Mouse (Mus musculus): ENCODE data around the gene Irak1bp1.

Irak1bp1 gene

GRCm38 (mm10) chr9:82829007-82829689 lies at the start of gene Irak1bp1:
TSS of gene Irak1bp1 (plus strand) at chr9:82829540.
- DNase-seq = peak; percentile 12

- DNase-seq = no peak
Observed at GRCm38 (mm10) chr9:82788375-82788774, 41.0 kb upstream of the Irak1bp1 start.

GRCm38 (mm10) chr9:82800360-82800759 lies 29.0 kb upstream of the Irak1bp1 start:
- no peak for DNase-seq

GRCm38 (mm10) chr9:82807129-82807528 lies 22.2 kb upstream of the Irak1bp1 start:
- DNase-seq = no peak

GRCm38 (mm10) chr9:82807635-82808034 lies 21.7 kb upstream of the Irak1bp1 start:
- DNase-seq = no peak

GRCm38 (mm10) chr9:82812172-82812963 lies 17.0 kb upstream of the Irak1bp1 start:
- no peak for DNase-seq

- no peak for DNase-seq
Observed at GRCm38 (mm10) chr9:82814536-82814935, 14.8 kb upstream of the Irak1bp1 start.

- DNase-seq = no peak
Observed at GRCm38 (mm10) chr9:82815257-82815785, 14.0 kb upstream of the Irak1bp1 start.

- no peak for DNase-seq
Observed at GRCm38 (mm10) chr9:82826426-82826825, 2.9 kb upstream of the Irak1bp1 start.

GRCm38 (mm10) chr9:82829693-82830430 lies 522 bp downstream of the Irak1bp1 start:
- DNase-seq = peak; percentile 87

- no peak for DNase-seq
Observed at GRCm38 (mm10) chr9:82831891-82832290, 2.6 kb downstream of the Irak1bp1 start.

- DNase-seq = no peak
Observed at GRCm38 (mm10) chr9:82835921-82836320, 6.6 kb downstream of the Irak1bp1 start.

GRCm38 (mm10) chr9:82842671-82843070 lies 13.3 kb downstream of the Irak1bp1 start:
- no peak for DNase-seq

GRCm38 (mm10) chr9:82854040-82854439 lies 24.7 kb downstream of the Irak1bp1 start:
- DNase-seq = no peak

GRCm38 (mm10) chr9:82854973-82855614 lies 25.8 kb downstream of the Irak1bp1 start:
- DNase-seq = no peak

- DNase-seq = no peak
Observed at GRCm38 (mm10) chr9:82856241-82856640, 26.9 kb downstream of the Irak1bp1 start.

- no peak for DNase-seq
Observed at GRCm38 (mm10) chr9:82860805-82861204, 31.5 kb downstream of the Irak1bp1 start.

- DNase-seq = no peak
Observed at GRCm38 (mm10) chr9:82861316-82861715, 32.0 kb downstream of the Irak1bp1 start.

GRCm38 (mm10) chr9:82861775-82862430 lies 32.6 kb downstream of the Irak1bp1 start:
- no peak for DNase-seq

GRCm38 (mm10) chr9:82866121-82866520 lies 36.8 kb downstream of the Irak1bp1 start:
- DNase-seq = no peak

GRCm38 (mm10) chr9:82867698-82868097 lies 38.4 kb downstream of the Irak1bp1 start:
- no peak for DNase-seq

GRCm38 (mm10) chr9:82877078-82877477 lies 47.7 kb downstream of the Irak1bp1 start:
- DNase-seq = no peak
